Mouse (Mus musculus): ENCODE results near the gene Ppp2r5a. TPM values are rescaled to one million over a fixed set of nuclear protein-coding genes. Genes with fewer than 3 reads are reported as not detected.

Ppp2r5a gene
- total RNA-seq, 2 experiments from 2014 or later: 90.7 to 95.0 TPM

DNA sequence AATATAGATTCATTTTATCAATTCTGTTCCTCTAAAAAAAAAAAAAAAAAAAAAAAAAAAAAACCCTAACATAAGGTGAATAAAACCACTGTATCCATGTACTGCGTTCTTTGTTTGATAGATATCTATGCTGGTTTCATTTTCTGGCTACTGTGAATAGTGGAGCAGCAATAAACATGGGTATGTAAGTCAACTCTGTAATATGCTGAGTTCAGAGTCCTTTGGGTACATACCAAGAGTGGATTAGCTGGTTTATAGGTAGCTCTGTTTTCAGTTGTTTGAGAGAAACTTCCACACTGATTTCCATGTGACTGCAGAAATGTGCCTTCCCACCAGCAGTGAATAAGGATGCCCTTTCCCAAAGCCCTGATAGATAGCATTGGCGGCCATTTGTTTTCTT is 25.0 kb downstream of the Ppp2r5a start:
- no peak for DNase-seq

DNA sequence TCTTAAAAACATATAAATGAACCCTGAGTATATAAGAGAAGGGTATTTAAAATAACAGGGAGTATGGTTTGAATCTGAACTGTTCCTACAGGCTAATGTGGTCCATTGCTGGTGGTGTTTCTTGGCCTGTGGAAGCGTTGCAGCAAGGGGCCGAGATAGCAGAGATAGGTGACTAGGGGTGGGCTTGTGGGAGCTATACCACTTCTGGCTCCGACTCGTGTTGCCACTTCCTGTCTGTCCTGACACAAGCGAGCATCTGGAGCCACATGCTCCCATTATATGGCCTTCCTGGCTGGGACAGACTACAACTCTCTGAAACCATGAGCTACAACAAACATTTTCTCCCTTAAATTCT is 27.5 kb downstream of the Ppp2r5a start:
- DNase-seq: no peak

DNA sequence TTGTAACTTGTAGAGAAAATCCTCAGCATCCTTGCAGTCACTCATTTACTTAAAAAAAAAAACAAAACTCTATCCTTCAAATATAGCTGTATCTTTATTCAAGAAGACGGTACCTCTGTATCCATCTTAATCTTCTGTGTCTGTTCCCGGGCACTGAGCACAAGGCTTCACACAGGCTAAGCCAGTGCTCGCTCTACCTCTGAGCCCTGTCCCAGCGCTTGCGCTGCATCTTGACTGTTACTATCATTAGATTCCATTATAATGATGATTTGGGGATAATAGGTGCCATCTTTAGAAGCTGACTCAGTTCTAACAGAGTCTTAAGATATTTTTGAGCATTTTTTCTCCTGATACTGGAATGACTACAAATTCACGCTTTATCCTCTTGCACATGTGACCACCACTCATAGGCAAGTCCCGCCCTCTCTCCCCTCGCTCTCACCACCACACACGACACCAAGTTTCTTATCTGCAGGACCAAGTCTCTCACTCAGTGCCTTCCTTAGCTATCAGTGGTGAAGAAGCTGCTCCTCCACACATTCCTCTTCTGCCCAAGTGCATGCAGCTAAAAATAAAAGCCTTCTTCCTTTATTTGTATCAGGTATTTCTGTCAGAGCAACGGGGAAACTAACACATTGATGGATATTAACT is 28.0 kb downstream of the Ppp2r5a start:
- DNase-seq: no peak

- no peak for DNase-seq
Measured at GRCm38 (mm10) chr1:191369140-191369539, 33.9 kb downstream of the Ppp2r5a start.

GRCm38 (mm10) chr1:191368193-191368592 is 34.9 kb downstream of the Ppp2r5a start:
- no peak for DNase-seq

GRCm38 (mm10) chr1:191364477-191364876 is 38.6 kb downstream of the Ppp2r5a start:
- no peak for DNase-seq

- no peak for DNase-seq
Measured at GRCm38 (mm10) chr1:191362412-191362811, 40.7 kb downstream of the Ppp2r5a start.

DNA sequence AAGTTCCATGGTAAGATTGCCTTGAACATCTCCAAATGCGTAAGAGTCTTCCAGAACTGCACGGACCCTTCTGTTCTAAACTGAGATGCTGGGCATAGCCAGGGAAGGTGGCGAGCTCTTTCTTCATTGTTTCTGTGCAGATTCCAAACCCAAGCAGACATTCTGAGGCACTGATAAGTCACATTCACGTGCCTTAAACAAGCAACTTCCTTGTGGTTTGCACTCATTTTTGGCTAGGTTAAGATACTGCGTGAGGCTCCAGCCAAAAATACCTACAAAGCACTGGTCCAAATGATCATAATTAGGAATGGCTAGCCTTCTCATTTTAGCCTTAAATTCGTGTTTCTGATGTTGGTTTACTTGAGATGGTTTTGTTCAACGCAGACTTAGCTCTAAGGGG is 43.6 kb downstream of the Ppp2r5a start:
- no peak for DNase-seq

GRCm38 (mm10) chr1:191356936-191357335 is 46.1 kb downstream of the Ppp2r5a start:
- DNase-seq: no peak

GRCm38 (mm10) chr1:191353836-191354235 is 49.2 kb downstream of the Ppp2r5a start:
- DNase-seq: no peak

GRCm38 (mm10) chr1:191352786-191353488 is 50.1 kb downstream of the Ppp2r5a start:
- DNase-seq: peak; percentile 79

GRCm38 (mm10) chr1:191350355-191350754 is 52.7 kb downstream of the Ppp2r5a start:
- no peak for DNase-seq

GRCm38 (mm10) chr1:191349486-191350037 is 53.5 kb downstream of the Ppp2r5a start:
- no peak for DNase-seq

DNA sequence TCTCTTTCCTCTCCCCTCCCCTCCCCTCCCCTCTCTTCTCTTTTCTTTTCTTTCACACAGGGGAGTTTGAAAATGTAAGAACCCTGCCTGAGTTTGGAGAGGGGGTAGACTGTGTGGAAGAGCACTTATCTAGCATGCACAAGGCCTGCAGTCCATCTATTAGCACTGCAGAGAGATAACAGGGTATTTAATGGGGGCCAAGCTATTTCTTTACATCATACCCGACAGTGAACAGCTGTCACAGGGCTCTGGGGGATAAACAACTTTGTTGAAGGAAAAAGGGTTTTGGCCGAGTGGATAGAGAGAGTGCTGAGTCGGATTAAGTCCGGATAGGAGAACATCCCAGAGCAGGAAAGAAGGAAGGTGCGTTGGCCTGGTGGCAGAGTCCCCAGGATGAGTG is 54.1 kb downstream of the Ppp2r5a start:
- DNase-seq: peak; percentile 30

DNA sequence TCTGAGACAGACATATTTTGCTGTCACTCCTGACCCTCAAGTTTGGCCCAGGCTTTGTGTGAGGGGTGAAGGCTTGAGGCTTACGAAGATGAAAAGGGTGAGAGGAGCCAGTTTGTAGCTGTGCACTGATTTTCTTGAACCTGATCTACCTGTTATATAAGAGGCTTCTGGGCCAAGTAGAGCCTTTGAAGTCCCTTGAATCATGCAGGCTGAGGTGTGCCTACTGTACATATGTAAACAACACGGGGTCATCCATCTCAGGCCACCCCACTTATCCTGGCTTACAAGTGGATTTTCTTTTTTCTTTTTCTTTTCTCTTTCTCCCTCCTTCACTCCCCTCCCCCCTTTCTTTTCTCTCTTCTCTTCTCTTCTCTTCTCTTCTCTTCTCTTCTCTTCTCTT is 54.5 kb downstream of the Ppp2r5a start:
- no peak for DNase-seq

GRCm38 (mm10) chr1:191347602-191348001 is 55.5 kb downstream of the Ppp2r5a start:
- DNase-seq: no peak

- no peak for DNase-seq
Measured at GRCm38 (mm10) chr1:191340530-191340929, 62.5 kb downstream of the Ppp2r5a start.

DNA sequence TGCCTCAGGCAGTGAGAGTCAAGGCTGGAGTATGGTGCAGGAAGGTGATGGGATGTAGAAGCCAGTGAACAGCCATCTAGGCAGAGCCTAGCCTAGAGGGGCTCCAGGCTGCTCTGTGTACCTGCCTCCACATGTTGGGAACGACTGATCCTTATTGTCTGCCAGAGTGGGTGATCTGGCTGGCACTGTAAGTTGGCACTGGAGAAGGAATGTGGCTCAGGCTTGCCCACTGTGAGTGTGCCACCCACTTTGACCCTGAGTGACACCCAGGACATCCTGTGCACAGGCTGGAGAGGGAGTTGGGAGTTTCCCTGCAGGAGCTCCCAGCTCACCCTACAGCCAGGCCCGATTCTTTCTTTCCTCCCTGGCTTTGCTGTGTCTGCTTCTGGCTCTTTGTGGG is 63.2 kb downstream of the Ppp2r5a start:
- DNase-seq: no peak

DNA sequence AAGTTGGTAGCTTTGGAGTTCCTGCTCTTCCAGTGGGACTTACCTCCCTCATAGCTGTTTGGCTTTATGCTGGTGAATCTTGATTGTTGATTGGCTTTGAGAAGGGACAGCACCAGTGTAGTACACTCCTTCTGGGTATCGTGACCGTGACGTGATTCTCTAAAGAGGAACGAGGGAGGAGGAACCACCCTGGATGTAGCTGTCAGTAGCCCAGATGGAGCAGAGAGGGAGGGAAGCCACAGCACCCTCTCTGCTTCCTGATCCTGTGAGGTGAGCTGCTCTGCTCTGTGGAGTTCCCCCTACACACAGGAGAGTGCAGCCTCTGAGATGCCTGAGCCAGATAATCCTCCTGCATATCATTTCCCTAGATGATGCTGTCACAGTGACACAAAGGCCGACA is 68.6 kb downstream of the Ppp2r5a start:
- no peak for DNase-seq

DNA sequence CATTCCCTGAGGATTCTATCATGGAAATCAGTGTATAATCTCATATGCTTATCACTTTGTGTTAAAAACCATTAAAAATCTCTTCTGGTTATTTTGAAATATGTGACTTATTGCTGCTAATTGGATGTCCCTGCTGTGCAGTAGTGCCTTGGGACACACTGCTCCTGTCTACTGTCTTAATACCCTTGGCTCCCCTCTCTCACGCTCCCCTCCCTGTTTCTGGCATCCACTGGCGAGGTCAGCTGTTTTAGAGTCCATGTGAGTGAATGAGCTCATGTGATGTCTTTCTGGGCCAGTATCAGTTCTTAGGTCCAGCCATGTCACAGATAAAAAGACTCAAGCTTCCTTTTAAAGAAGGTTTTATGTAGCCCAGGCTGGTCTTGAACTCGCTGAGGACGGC is 72.7 kb downstream of the Ppp2r5a start:
- no peak for DNase-seq

GRCm38 (mm10) chr1:191328019-191328441 is 75.0 kb downstream of the Ppp2r5a start:
- no peak for DNase-seq

DNA sequence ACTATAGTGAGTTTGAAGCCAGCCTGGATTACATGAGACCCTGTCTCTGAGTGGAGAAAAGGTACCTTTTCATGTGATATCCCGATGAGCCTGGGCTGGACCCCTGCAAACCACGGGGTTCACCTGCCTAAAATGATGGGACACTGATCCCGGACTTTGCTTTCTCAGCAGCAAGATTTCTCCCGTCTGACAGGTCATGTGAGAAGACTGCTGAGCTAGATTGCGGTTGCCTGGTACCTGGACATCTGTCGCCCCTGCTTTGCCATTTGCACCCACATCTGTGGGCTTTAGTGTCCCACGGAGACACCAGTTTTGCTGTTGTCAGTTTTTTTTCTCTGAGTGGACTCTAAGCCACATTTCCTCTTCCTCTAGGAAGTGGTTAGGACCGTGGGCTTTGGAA is 75.8 kb downstream of the Ppp2r5a start:
- no peak for DNase-seq

DNA sequence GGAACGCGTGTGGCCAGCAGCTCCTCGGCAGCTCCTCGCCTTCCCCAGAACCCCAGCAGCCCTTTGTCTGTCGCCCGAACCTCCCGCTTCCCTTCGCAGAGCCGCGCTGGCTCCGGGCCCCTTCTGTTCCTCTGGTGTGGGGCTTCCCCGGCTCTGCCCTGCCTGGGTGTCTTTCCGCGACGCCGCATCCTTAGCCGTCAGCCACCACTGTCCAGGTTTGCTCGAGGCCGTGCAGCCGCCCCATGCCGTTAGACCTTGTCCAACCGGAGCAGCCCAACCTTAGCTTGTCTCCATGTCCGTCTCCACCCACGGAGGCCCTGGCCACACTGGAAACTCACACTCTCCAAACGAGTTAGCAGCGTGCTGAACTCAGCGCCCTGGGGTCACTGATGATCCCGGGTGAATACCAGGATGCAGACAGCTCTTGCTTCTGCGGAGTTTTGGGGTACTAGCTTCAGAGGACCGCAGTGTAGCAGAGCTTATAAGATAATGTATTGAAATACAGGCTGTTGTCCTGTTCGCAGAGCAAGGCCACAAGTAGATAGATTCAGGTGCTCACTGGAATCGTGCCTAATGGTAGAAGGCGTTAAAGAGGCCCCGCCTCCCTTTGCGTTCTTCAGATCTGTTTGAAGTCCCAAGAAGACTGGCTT is 76.7 kb downstream of the Ppp2r5a start:
- DNase-seq: peak; percentile 59

Data from heart, postnatal 4 days (tissue).